Mouse (Mus musculus) heart, adult 2 months (tissue): ENCODE results near the gene Nup54. TPM values are rescaled to one million over a fixed set of nuclear protein-coding genes. Genes with fewer than 3 reads are reported as not detected.
A peak's percentile ranks its signal among the peaks of the same experiment; 100 is the strongest.

Source experiments
- DNase-seq, 2 experiments: peaks; one replicate each; pipeline ENCODE4 v3.0.0; 2021
- H3K27ac ChIP-seq: fragments of 200-600 bp; 2 replicates; pipeline ENCODE4 v1.8.1; 2022
- H3K27me3 ChIP-seq: fragments of 200-500 bp; 2 replicates; pipeline ENCODE4 v1.6.1; 2012; ENCODE audit warnings: mild to moderate bottlenecking, low read length, inconsistent platforms, mixed read lengths; ENCODE audit not compliant: control insufficient read depth, insufficient read depth
- H3K36me3 ChIP-seq: fragments of 200-500 bp; 2 replicates; pipeline ENCODE4 v1.6.1; 2012; ENCODE audit warnings: low read length, inconsistent platforms; ENCODE audit not compliant: control insufficient read depth, insufficient read depth
- H3K4me1 ChIP-seq: fragments of 200-500 bp; 2 replicates; pipeline ENCODE4 v1.6.1; 2011; ENCODE audit warnings: low read length; ENCODE audit not compliant: control insufficient read depth, insufficient read depth
- H3K4me3 ChIP-seq: fragments of 200-600 bp; 2 replicates; pipeline ENCODE4 v1.8.1; 2022
- H3K79me2 ChIP-seq: fragments of 200-500 bp; replicated peaks from 2 replicates; pipeline ENCODE4 v1.6.1; 2012; ENCODE audit warnings: mild to moderate bottlenecking, inconsistent platforms, low read length, moderate library complexity, mixed read lengths; ENCODE audit not compliant: control insufficient read depth, insufficient read depth
- H3K9ac ChIP-seq: fragments of 200-500 bp; 2 replicates; pipeline ENCODE4 v1.6.1; 2012; ENCODE audit warnings: low read depth, mild to moderate bottlenecking, control low read depth, inconsistent platforms, low read length, mixed read lengths
- CTCF ChIP-seq: fragments of 200-600 bp; IDR thresholded peaks from 2 replicates; pipeline ENCODE4 v1.8.1; 2022; ENCODE audit warnings: antibody characterized with exemption, mild to moderate bottlenecking, moderate library complexity
- EP300 ChIP-seq: fragments of 200-500 bp; IDR thresholded peaks from 2 replicates; pipeline ENCODE4 v1.6.1; 2011; ENCODE audit warnings: low read depth, low read length, control low read depth; ENCODE audit not compliant: insufficient read depth
- POLR2A ChIP-seq: fragments of 200-500 bp; IDR thresholded peaks from 2 replicates; pipeline ENCODE4 v1.6.1; 2011; ENCODE audit warnings: mild to moderate bottlenecking, low read depth, low read length, control low read depth; ENCODE audit not compliant: insufficient read depth
- WGBS: fragments of 180-500 bp; shearing (Covaris S2); methylation state at CpG from one replicate; pipeline ENCODE4 v1.1.7; 2018; 5-methylcytosine and 5-hydroxymethylcytosine counted together
- intact Hi-C: fragments of 180-260 bp; cut with DNase I; formaldehyde crosslinking; loops from one replicate; pipeline ENCODE4 v1.15.1; 2025
- polyA plus RNA-seq: library from polyadenylated mRNA; depleted of rRNA; stranded (reverse); fragments of >200 nt; gene quantifications from 2 replicates; pipeline ENCODE4 v1.2.3, GENCODE M21; 2012
- total RNA-seq, 2 experiments: library from RNA; stranded (reverse); gene quantifications; 2 replicates each; pipeline ENCODE4 v1.2.3; 2021

Nup54 gene
- total and polyA plus RNA-seq, 3 experiments = 11.1 to 20.9 (median 14.5) TPM

- DNase-seq = peak; percentile 79 to 83
- H3K4me1 ChIP-seq = peaks cover 8% of the 10 kb centered on the region
- WGBS = 12% methylated on average over 5 of the region's 5 CpGs
- intact Hi-C loops = loop anchor here (2.0 kb wide), 1 partner anchor 13 kb away; no protein-coding TSS in a partner anchor
- peaks cover 3% of the 10 kb centered on the region; the same call in 1 of the 2 replicates for H3K79me2 ChIP-seq
- peaks cover 15% of the 10 kb centered on the region for H3K36me3 ChIP-seq
- H3K27me3 ChIP-seq = no peaks in the 10 kb centered on the region
- no peak for TF ChIP-seq POLR2A
- peak; percentile 97 for TF ChIP-seq EP300
- peak; percentile 94 for TF ChIP-seq CTCF
- H3K27ac ChIP-seq = no peak overlapping the region
- H3K9ac ChIP-seq = no peak overlapping the region
- H3K4me3 ChIP-seq = no peak overlapping the region
Measured at GRCm38 (mm10) chr5:92398153-92398552, 36.9 kb downstream of the Nup54 start.

- Histone ChIP-seq H3K27ac (no peak overlapping the region; the same call in 1 of the 2 replicates), H3K79me2 (peaks cover 3% of the 10 kb centered on the region; the same call in 1 of the 2 replicates), H3K36me3 (peaks cover 18% of the 10 kb centered on the region), H3K4me1 (peaks cover 10% of the 10 kb centered on the region), H3K27me3 (no peaks in the 10 kb centered on the region), H3K4me3 (no peak overlapping the region), H3K9ac (no peak overlapping the region)
- DNase-seq = no peak
- TF ChIP-seq POLR2A (no peak), EP300 (0 out of 2 replicates have a peak, but pooled peaks have one; percentile 33)
- WGBS = 58% methylated on average over 6 of the region's 6 CpGs
- intact Hi-C loops = no loop called here
Measured at GRCm38 (mm10) chr5:92396476-92396875, 38.5 kb downstream of the Nup54 start.

- TF ChIP-seq POLR2A (no peak), CTCF (no peak), EP300 (no peak)
- Histone ChIP-seq H3K79me2 (peaks cover 1% of the 10 kb centered on the region; the same call in 1 of the 2 replicates), H3K9ac (no peak overlapping the region), H3K4me1 (peaks cover 10% of the 10 kb centered on the region), H3K4me3 (no peak overlapping the region), H3K27ac (no peak overlapping the region), H3K36me3 (peaks cover 24% of the 10 kb centered on the region), H3K27me3 (no peaks in the 10 kb centered on the region)
- intact Hi-C loops = no loop called here
- WGBS = 78% methylated on average over 3 of the region's 3 CpGs
- DNase-seq = no peak
Measured at GRCm38 (mm10) chr5:92395764-92396163, 39.3 kb downstream of the Nup54 start.

GRCm38 (mm10) chr5:92393863-92394262 is 41.2 kb downstream of the Nup54 start:
- no peak overlapping the region for H3K4me3 ChIP-seq
- intact Hi-C loops = no loop called here
- TF ChIP-seq CTCF (no peak), EP300 (no peak), POLR2A (no peak)
- no peak for DNase-seq
- H3K36me3 ChIP-seq = peaks cover 24% of the 10 kb centered on the region
- H3K79me2 ChIP-seq = no peaks in the 10 kb centered on the region
- WGBS = 33% methylated on average over 10 of the region's 10 CpGs
- H3K27me3 ChIP-seq = no peaks in the 10 kb centered on the region
- H3K9ac ChIP-seq = peak overlapping the region; percentile 57
- peaks cover 10% of the 10 kb centered on the region for H3K4me1 ChIP-seq
- H3K27ac ChIP-seq = peak overlapping the region; percentile 3

GRCm38 (mm10) chr5:92392542-92392941 is 42.5 kb downstream of the Nup54 start:
- intact Hi-C loops = no loop called here
- H3K9ac ChIP-seq = peak overlapping the region; percentile 25; the same call in 1 of the 2 replicates
- WGBS = 62% methylated on average over 18 of the region's 18 CpGs
- TF ChIP-seq CTCF = no peak
- no peak; the same call in 1 of the 2 replicates for TF ChIP-seq POLR2A
- no peak for TF ChIP-seq EP300
- 0 out of 2 replicates have a peak overlapping the region, but pooled peaks have one; percentile 1 for H3K4me3 ChIP-seq
- H3K36me3 ChIP-seq = peaks cover 20% of the 10 kb centered on the region
- H3K4me1 ChIP-seq = peaks cover 7% of the 10 kb centered on the region
- H3K79me2 ChIP-seq = no peaks in the 10 kb centered on the region
- no peak for DNase-seq
- H3K27me3 ChIP-seq = no peaks in the 10 kb centered on the region
- peak overlapping the region; percentile 31; the same call in 1 of the 2 replicates for H3K27ac ChIP-seq

GRCm38 (mm10) chr5:92390615-92391014 is 44.4 kb downstream of the Nup54 start:
- Histone ChIP-seq H3K27ac (peak overlapping the region; percentile 86), H3K36me3 (peaks cover 14% of the 10 kb centered on the region), H3K4me1 (peaks cover 8% of the 10 kb centered on the region), H3K9ac (peak overlapping the region; percentile 33), H3K27me3 (no peaks in the 10 kb centered on the region), H3K4me3 (peak overlapping the region; percentile 26; the same call in 1 of the 2 replicates), H3K79me2 (no peaks in the 10 kb centered on the region)
- 25% methylated on average over 8 of the region's 8 CpGs for WGBS
- intact Hi-C loops = no loop called here
- DNase-seq = peak in 1 of 2 experiments; percentile 69
- TF ChIP-seq POLR2A (peak; percentile 64), EP300 (peak; percentile 92), CTCF (no peak)
